Mouse (Mus musculus) erythroid progenitor cell, adult 5-6 weeks (primary cell): ENCODE data around the gene Ttll7. TPM values are rescaled to one million over a fixed set of nuclear protein-coding genes. Genes with fewer than 3 reads are reported as not detected.

Experiments
- ATAC-seq: replicated peaks from 2 replicates; pipeline ENCODE4 v1.8.0; 2016; ENCODE audit warnings: moderate number of reproducible peaks, mild to moderate bottlenecking, moderate TSS enrichment, inconsistent platforms; ENCODE audit not compliant: poor library complexity, low FRiP score, severe bottlenecking
- total RNA-seq, 2 experiments: library from RNA; stranded (forward) in 1 of 2; stranded (reverse) in 1 of 2; fragments of 150-400 nt in 1 of 2; fragments of 186-747, 209-891 nt in 1 of 2; gene quantifications; 2 replicates each; pipeline versions ENCODE4 v1.2.3 to v1.2.4; 2015 to 2017; ENCODE audit warnings: low replicate concordance in 2 of 2

The Ttll7 gene
- total RNA-seq, 2 experiments from 2014 or later, result not detected

GRCm38 (mm10) chr3:146967834-146968233 is 115.7 kb downstream of the Ttll7 start:
- ATAC-seq, result no peak

GRCm38 (mm10) chr3:146978272-146978671 is 126.1 kb downstream of the Ttll7 start:
- no peak for ATAC-seq

- no peak for ATAC-seq
Measured at GRCm38 (mm10) chr3:146993834-146994669, 141.9 kb downstream of the Ttll7 start.

- ATAC-seq, result no peak
Measured at GRCm38 (mm10) chr3:146994670-146995415, 142.7 kb downstream of the Ttll7 start.

- no peak for ATAC-seq
Measured at GRCm38 (mm10) chr3:146999148-146999547, 147.0 kb downstream of the Ttll7 start.

GRCm38 (mm10) chr3:147000963-147001362 is 148.8 kb downstream of the Ttll7 start:
- no peak for ATAC-seq

GRCm38 (mm10) chr3:147001557-147001956 is 149.4 kb downstream of the Ttll7 start:
- ATAC-seq, result no peak

GRCm38 (mm10) chr3:147016506-147016905 is 164.3 kb downstream of the Ttll7 start:
- ATAC-seq, result no peak

- ATAC-seq, result no peak
Measured at GRCm38 (mm10) chr3:147019506-147019905, 167.3 kb downstream of the Ttll7 start.

- no peak for ATAC-seq
Measured at GRCm38 (mm10) chr3:147026248-147026647, 174.1 kb downstream of the Ttll7 start.

- ATAC-seq, result no peak
Measured at GRCm38 (mm10) chr3:147028382-147028781, 176.2 kb downstream of the Ttll7 start.

- ATAC-seq, result no peak
Measured at GRCm38 (mm10) chr3:147029718-147030117, 177.6 kb downstream of the Ttll7 start.

GRCm38 (mm10) chr3:147030266-147030880 is 178.2 kb downstream of the Ttll7 start:
- no peak for ATAC-seq

Other genes starting within 250 kb of the Ttll7 start
- not detected in 2 replicates for gene Dnase2b, start 236.8 kb upstream of the Ttll7 start, total RNA-seq (2015; ENCODE audit: low replicate concordance)
- not detected in 2 replicates for gene Dnase2b, start 236.8 kb upstream of the Ttll7 start, total RNA-seq (2017; ENCODE audit: low replicate concordance)
- gene 4930503B20Rik, start 201.1 kb upstream of the Ttll7 start, total RNA-seq (2015; ENCODE audit: low replicate concordance), result not detected in 2 replicates
- gene 4930503B20Rik, start 201.1 kb upstream of the Ttll7 start, total RNA-seq (2017; ENCODE audit: low replicate concordance), result 0.39 TPM in 1 of 2 replicates, not detected in the other
- 5.4 TPM in 1 of 2 replicates, not detected in the other for gene Samd13, start 166.8 kb upstream of the Ttll7 start, total RNA-seq (2015; ENCODE audit: low replicate concordance)
- gene Samd13, start 166.8 kb upstream of the Ttll7 start, total RNA-seq (2017; ENCODE audit: low replicate concordance), result not detected in 2 replicates
- 12.6 and 15.9 TPM in 2 replicates for gene Prkacb, start 39.4 kb upstream of the Ttll7 start, total RNA-seq (2015; ENCODE audit: low replicate concordance)
- gene Prkacb, start 39.4 kb upstream of the Ttll7 start, total RNA-seq (2017; ENCODE audit: low replicate concordance), result 13.5 and 18.2 TPM in 2 replicates